Mouse (Mus musculus) CH12.LX (cell line): ENCODE data around the gene Hbb-y. TPM values are rescaled to one million over a fixed set of nuclear protein-coding genes. Genes with fewer than 3 reads are reported as not detected.

ENCODE experiments used
- DNase-seq: peaks from one replicate; pipeline ENCODE4 v3.0.0-alpha.2; 2013; ENCODE audit errors: extremely low read depth
- H3K27ac ChIP-seq: 2 replicates; pipeline ENCODE4 v1.5.1; 2012; ENCODE audit warnings: low read depth, mild to moderate bottlenecking, control low read depth, moderate library complexity; ENCODE audit not compliant: insufficient read depth
- H3K27me3 ChIP-seq: replicated peaks from 2 replicates; pipeline ENCODE3; 2012; ENCODE audit warnings: inconsistent platforms
- H3K36me3 ChIP-seq, 2 experiments: replicated peaks in 1 of 2; 2 replicates each; pipeline versions ENCODE3 to v1.6.1; 2012; ENCODE audit warnings: inconsistent platforms in 1 of 2, low read length in 1 of 2, mild to moderate bottlenecking in 1 of 2, mixed read lengths in 1 of 2, moderate library complexity in 1 of 2; ENCODE audit not compliant: control insufficient read depth in 1 of 2, insufficient read depth in 1 of 2
- H3K4me1 ChIP-seq, 2 experiments: 2 replicates each; pipeline ENCODE4 v1.6.1; 2012; ENCODE audit warnings: inconsistent platforms in 1 of 2, moderate library complexity in 1 of 2; ENCODE audit not compliant: insufficient read depth in 2 of 2, control insufficient read depth in 1 of 2
- H3K4me2 ChIP-seq: 2 replicates; pipeline ENCODE4 v1.6.1; 2012; ENCODE audit warnings: low read depth, mild to moderate bottlenecking, control low read depth; ENCODE audit not compliant: poor library complexity, insufficient read depth, severe bottlenecking
- H3K4me3 ChIP-seq, 3 experiments: fragments of 150-350 bp in 1 of 3; sonication (generic) in 1 of 3; replicated peaks in 1 of 3; 2 replicates each; pipeline versions ENCODE3 to v1.5.1; 2011 to 2012; ENCODE audit warnings: low read depth in 2 of 3, low read length in 2 of 3, mild to moderate bottlenecking in 2 of 3, moderate library complexity in 2 of 3, control low read depth in 1 of 3, improper control_type of control experiment in 1 of 3, inconsistent platforms in 1 of 3, mixed read lengths in 1 of 3; ENCODE audit not compliant: poor library complexity in 1 of 3
- H3K79me2 ChIP-seq: replicated peaks from 2 replicates; pipeline ENCODE4 v1.6.1; 2012; ENCODE audit warnings: mild to moderate bottlenecking, moderate library complexity; ENCODE audit not compliant: control insufficient read depth, poor library complexity, insufficient read depth, severe bottlenecking; ENCODE audit errors: extremely low read depth
- H3K9ac ChIP-seq: 2 replicates; pipeline ENCODE4 v1.6.1; 2012; ENCODE audit warnings: low read depth, mild to moderate bottlenecking, control low read depth, moderate library complexity; ENCODE audit not compliant: insufficient read depth
- H3K9me3 ChIP-seq: replicated peaks from 2 replicates; pipeline ENCODE3; 2012; ENCODE audit warnings: low read length, inconsistent platforms, mixed read lengths
- CHD2 ChIP-seq: IDR thresholded peaks from 2 replicates; pipeline ENCODE4 v1.6.1; 2011; ENCODE audit warnings: low read length, improper control_type of control experiment
- E2F4 ChIP-seq: IDR thresholded peaks from 2 replicates; pipeline ENCODE4 v1.6.1; 2011; ENCODE audit warnings: low read depth, low read length, improper control_type of control experiment; ENCODE audit not compliant: insufficient replicate concordance
- ELF1 ChIP-seq: IDR thresholded peaks from 2 replicates; pipeline ENCODE4 v1.6.1; 2014; ENCODE audit warnings: low read depth, mild to moderate bottlenecking, inconsistent platforms, low read length, improper control_type of control experiment
- MAFK ChIP-seq: IDR thresholded peaks from 2 replicates; pipeline ENCODE4 v1.6.1; 2011; ENCODE audit warnings: low read length, improper control_type of control experiment; ENCODE audit not compliant: insufficient replicate concordance
- MYC ChIP-seq: IDR thresholded peaks from 2 replicates; pipeline ENCODE4 v1.6.1; 2011; ENCODE audit warnings: low read depth, mild to moderate bottlenecking, improper control_type of control experiment, low read length
- NELFE ChIP-seq: IDR thresholded peaks from 2 replicates; pipeline ENCODE4 v1.6.1; 2011; ENCODE audit warnings: low read depth, low read length, improper control_type of control experiment
- NRF1 ChIP-seq: IDR thresholded peaks from 2 replicates; pipeline ENCODE4 v1.6.1; 2014; ENCODE audit warnings: low read depth, mild to moderate bottlenecking, inconsistent platforms, low read length, improper control_type of control experiment, moderate library complexity
- PAX5 ChIP-seq: IDR thresholded peaks from 2 replicates; pipeline ENCODE4 v1.6.1; 2012; ENCODE audit warnings: low read length, inconsistent platforms, mixed read lengths
- POLR2AphosphoS2 ChIP-seq: IDR thresholded peaks from 2 replicates; pipeline ENCODE4 v1.6.1; 2011; ENCODE audit warnings: low read depth, low read length, improper control_type of control experiment
- SIN3A ChIP-seq: IDR thresholded peaks from 2 replicates; pipeline ENCODE4 v1.6.1; 2012; ENCODE audit warnings: low read length, improper control_type of control experiment, inconsistent platforms
- USF1 ChIP-seq: IDR thresholded peaks from 2 replicates; pipeline ENCODE4 v1.6.1; 2014; ENCODE audit warnings: low read depth, mild to moderate bottlenecking, inconsistent platforms, low read length, improper control_type of control experiment
- USF2 ChIP-seq: conservative IDR thresholded peaks from 2 replicates; pipeline ENCODE4 v1.6.1; 2011; ENCODE audit warnings: low read depth, low read length, improper control_type of control experiment
- ZKSCAN1 ChIP-seq: IDR thresholded peaks from 2 replicates; pipeline ENCODE4 v1.6.1; 2012; ENCODE audit warnings: low read depth, inconsistent platforms, low read length, improper control_type of control experiment, borderline replicate concordance
- ZNF384 ChIP-seq: IDR thresholded peaks from 2 replicates; pipeline ENCODE4 v1.6.1; 2012; ENCODE audit warnings: low read depth, low read length, improper control_type of control experiment, inconsistent platforms
- dilution Hi-C: fragments of 300-500 bp; cut with MboI; formaldehyde crosslinking; loops from 2 replicates; pipeline ENCODE4 v1.14.3; 2020; ENCODE audit warnings: low sequenced_read_pairs; ENCODE audit not compliant: extremely low pct_unique_long_range_greater_than_20kb, extremely low pct_ligation_motif_present
- in situ Hi-C: fragments of 300-500 bp; cut with MboI; formaldehyde crosslinking; loops from 3 replicates; pipeline ENCODE4 v1.14.3; 2019; ENCODE audit warnings: low sequenced_read_pairs, low pct_ligation_motif_present, low pct_unique_long_range_greater_than_20kb, mixed read lengths
- polyA plus RNA-seq: library from polyadenylated mRNA; unstranded; fragments of >175 nt; gene quantifications from 2 replicates; pipeline ENCODE4 v1.2.1, GENCODE M21; 2012; ENCODE audit warnings: low read depth; ENCODE audit not compliant: insufficient read length
- total RNA-seq, 2 experiments: library from RNA; depleted of rRNA; stranded (reverse); fragments of 300-350 nt in 1 of 2; fragments of >200 nt in 1 of 2; gene quantifications; 2 replicates each; pipeline ENCODE4 v1.2.3; 2012 to 2014

The Hbb-y gene
- total and polyA plus RNA-seq, 3 experiments, result not detected

DNA sequence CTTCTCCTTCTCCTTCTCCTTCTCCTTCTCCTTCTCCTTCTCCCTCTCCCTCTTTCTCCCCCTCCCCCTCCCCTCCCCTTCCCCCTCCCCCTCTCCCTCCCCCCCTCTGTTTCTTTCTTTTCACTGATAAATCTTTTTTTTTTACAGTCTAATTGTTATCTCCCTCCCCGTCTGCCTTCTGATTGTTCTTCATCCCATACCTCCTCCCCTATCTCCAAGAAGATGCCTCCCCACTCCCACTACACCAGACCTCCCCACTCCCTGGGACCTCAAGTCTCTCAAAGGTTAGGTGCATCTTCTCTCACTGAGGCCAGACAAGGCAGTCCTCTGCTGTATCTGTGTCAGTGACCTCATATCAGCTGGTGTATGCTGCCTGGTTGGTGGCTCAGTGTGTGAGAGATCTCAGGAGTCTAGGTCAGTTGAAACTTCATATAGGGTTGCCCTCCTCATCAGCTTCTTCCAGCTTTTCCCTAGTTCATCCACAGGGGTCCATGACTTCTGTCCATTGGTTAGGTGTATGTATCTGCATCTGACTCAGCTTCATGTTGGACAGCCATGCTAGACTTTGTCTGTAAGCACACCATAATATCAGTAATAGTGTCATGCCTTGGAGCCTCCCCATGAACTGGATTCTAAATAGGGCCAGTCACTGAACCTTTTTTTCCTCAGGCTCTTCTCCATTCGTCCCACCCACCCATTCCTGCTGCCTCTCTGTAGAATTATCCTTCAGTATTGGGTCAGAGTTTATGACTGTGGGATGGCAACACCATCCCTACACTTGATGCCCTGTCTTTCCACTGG, 8.3 kb downstream of the Hbb-y start:
- dilution Hi-C loops, result no loop called here
- Histone ChIP-seq H3K27ac (no peak overlapping the region; the same call in 1 of the 2 replicates), H3K36me3 (no peaks in the 10 kb centered on the region), H3K4me2 (no peak overlapping the region), H3K9me3 (no peaks in the 10 kb centered on the region), H3K9ac (no peak overlapping the region)
- TF ChIP-seq MAFK (no peak), CHD2 (no peak), USF2 (no peak), MYC (no peak), POLR2AphosphoS2 (no peak), NELFE (no peak), E2F4 (no peak), SIN3A (no peak), NRF1 (no peak)
- TF ChIP-seq, all 38 proteins: peak for 0
- no peaks in the 10 kb centered on the region for H3K79me2 ChIP-seq
- H3K27me3 ChIP-seq, result no peaks in the 10 kb centered on the region
- no peak overlapping the region for H3K4me3 ChIP-seq
- no peak for DNase-seq
- peaks cover 0 to 8% of the 10 kb centered on the region in 2 experiments; a peak in 2 of 4 replicates for H3K4me1 ChIP-seq
- in situ Hi-C loops, result no loop called here

DNA sequence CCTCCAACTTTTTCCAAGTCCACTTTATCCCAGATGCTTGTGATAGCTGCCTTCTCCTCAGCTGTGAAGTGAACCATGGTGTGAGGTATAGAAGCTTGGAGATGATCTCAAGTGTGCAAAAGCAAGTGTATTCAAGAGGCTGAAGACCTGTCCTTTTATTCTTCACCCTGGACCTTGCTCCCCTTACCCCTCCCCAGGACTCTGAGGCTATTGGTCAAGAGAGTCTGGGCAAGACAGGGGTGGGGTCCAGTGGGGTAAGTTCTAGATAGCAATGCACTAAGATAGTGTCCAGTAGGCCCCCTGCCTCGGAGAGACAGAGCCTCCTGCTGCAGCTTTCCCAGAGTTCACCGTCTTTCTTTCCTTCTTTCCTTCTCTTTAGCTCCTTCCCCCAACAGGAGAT, 10.0 kb downstream of the Hbb-y start, which contains the start of gene Hbb-bh1:
Hbb-bh1 (minus strand) TSS at position 131 of the 400 bp plus-strand sequence.
- no peaks in the 10 kb centered on the region for H3K79me2 ChIP-seq
- DNase-seq, result no peak
- H3K9me3 ChIP-seq, result no peaks in the 10 kb centered on the region
- no peaks in the 10 kb centered on the region for H3K36me3 ChIP-seq
- TF ChIP-seq ZKSCAN1, result no peak
- no peak for TF ChIP-seq ZNF384
- no peak for TF ChIP-seq ELF1
- TF ChIP-seq USF1, result no peak
- no peak for TF ChIP-seq USF2
- TF ChIP-seq PAX5, result no peak
- in situ Hi-C loops, result no loop called here
- H3K9ac ChIP-seq, result no peak within 1 kb of the TSS
- peaks cover 0 to 8% of the 10 kb centered on the region in 2 experiments; a peak in 2 of 4 replicates for H3K4me1 ChIP-seq
- dilution Hi-C loops, result no loop called here
- no peak within 1 kb of the TSS for H3K27ac ChIP-seq
- H3K4me2 ChIP-seq, result no peak within 1 kb of the TSS
- H3K4me3 ChIP-seq, result no peak within 1 kb of the TSS
- no peaks in the 10 kb centered on the region for H3K27me3 ChIP-seq
